Mouse (Mus musculus): ENCODE data around the gene Rpl6. TPM values are rescaled to one million over a fixed set of nuclear protein-coding genes. Genes with fewer than 3 reads are reported as not detected.
"Not testable (repeated sequence)": the region's sequence is repeated elsewhere in the genome, so short reads cannot be mapped to it uniquely, and the experiment has no call there.

The Rpl6 gene
- total RNA-seq, 2 experiments from 2014 or later, result 1,735 to 2,340 TPM

GRCm38 (mm10) chr5:121219980-121220731 lies 15.9 kb downstream of the Rpl6 start, which contains the start of gene Hectd4:
Gene Hectd4, plus strand, starts transcription at chr5:121220219.
- peak; percentile 69 for ATAC-seq (replicated peaks; ENCODE audit: low FRiP score, low TSS enrichment, poor library complexity, severe bottlenecking)

GRCm38 (mm10) chr5:121220732-121221301 lies 16.5 kb downstream of the Rpl6 start:
- no peak for ATAC-seq (replicated peaks; ENCODE audit: low FRiP score, low TSS enrichment, poor library complexity, severe bottlenecking)

GRCm38 (mm10) chr5:121221328-121221850 lies 17.1 kb downstream of the Rpl6 start:
- ATAC-seq (replicated peaks; ENCODE audit: low FRiP score, low TSS enrichment, poor library complexity, severe bottlenecking), result no peak

DNA sequence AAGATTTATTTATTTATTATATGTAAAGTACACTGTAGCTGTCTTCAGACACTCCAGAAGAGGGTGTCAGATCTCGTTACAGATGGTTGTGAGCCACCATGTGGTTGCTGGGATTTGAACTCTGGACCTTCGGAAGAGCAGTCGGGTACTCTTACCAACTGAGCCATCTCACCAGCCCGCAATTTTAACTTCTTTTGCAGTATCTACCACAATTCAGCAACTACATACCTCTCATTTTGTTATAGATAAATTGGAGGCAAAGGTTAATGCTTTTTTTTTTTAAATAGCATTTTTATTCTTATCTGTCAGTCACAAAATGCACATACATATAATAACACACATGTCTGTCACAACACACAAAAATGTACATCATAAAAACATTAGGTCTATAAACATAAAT lies 19.7 kb downstream of the Rpl6 start:
- ATAC-seq (replicated peaks; ENCODE audit: low FRiP score, low TSS enrichment, poor library complexity, severe bottlenecking), result not testable (repeated sequence)

GRCm38 (mm10) chr5:121224856-121225255 lies 20.6 kb downstream of the Rpl6 start:
- no peak for ATAC-seq (replicated peaks; ENCODE audit: low FRiP score, low TSS enrichment, poor library complexity, severe bottlenecking)

DNA sequence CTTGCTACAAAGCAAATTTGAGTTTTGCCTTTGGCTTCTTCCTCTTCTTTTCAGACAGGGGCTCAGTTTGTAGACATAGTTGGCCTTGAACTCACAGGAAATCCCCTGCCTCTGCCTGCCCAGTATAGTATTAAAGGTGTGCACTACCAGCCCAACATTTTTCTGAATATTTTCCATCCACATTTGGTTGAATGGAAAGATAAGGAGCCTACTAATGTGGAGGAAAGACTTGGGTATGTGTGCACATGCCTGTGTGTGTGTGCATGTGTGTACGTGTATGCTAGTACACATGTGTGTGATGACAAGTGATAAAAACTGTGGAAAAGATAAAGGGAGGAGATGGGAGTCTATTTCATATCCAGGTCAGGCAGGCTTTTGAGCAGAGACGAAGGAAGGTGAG lies 21.6 kb downstream of the Rpl6 start:
- ATAC-seq (replicated peaks; ENCODE audit: low FRiP score, low TSS enrichment, poor library complexity, severe bottlenecking), result no peak

DNA sequence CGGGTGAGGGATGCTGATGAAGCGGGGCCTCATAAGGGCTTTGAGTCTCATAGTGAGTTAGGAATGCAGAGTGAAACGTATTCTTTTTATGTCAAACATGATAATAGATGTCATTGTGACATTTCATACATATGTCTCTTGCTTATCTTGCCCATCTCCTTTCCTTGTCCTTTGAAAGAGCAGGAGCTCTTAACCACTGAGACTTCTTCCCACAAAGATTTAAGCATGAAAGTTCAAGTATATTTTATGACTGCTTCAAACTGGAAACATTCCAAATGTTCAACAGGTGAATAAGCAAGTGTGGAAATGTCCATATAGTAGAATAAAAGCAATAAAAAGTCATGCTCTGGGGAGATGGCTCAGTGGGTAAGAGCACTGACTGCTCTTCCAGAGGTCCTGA lies 22.1 kb downstream of the Rpl6 start:
- ATAC-seq (replicated peaks; ENCODE audit: low FRiP score, low TSS enrichment, poor library complexity, severe bottlenecking), result no peak

- ATAC-seq (replicated peaks; ENCODE audit: low FRiP score, low TSS enrichment, poor library complexity, severe bottlenecking), result no peak
Observed at GRCm38 (mm10) chr5:121226845-121227244, 22.6 kb downstream of the Rpl6 start.

GRCm38 (mm10) chr5:121227330-121227729 lies 23.0 kb downstream of the Rpl6 start:
- ATAC-seq (replicated peaks; ENCODE audit: low FRiP score, low TSS enrichment, poor library complexity, severe bottlenecking), result not testable (repeated sequence)

DNA sequence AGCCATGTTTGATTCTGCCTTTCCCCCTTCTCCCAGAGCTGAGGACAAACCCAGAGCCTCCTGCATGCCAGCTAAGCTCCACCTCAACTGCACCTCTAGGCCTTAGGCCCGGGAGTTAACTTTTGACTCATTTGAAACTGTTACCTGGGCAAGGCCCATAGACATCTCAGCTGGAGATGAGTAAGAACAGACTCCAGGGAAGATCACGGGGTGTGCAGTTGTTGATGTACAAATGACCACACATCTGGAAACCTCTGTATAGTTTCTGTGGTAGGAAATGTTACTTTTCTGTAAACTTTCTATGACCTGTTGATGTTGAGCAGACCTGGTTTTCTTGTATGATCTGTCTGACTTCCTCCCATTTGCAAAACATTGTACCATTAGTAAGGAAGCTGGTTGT lies 24.9 kb downstream of the Rpl6 start:
- ATAC-seq (replicated peaks; ENCODE audit: low FRiP score, low TSS enrichment, poor library complexity, severe bottlenecking), result no peak

DNA sequence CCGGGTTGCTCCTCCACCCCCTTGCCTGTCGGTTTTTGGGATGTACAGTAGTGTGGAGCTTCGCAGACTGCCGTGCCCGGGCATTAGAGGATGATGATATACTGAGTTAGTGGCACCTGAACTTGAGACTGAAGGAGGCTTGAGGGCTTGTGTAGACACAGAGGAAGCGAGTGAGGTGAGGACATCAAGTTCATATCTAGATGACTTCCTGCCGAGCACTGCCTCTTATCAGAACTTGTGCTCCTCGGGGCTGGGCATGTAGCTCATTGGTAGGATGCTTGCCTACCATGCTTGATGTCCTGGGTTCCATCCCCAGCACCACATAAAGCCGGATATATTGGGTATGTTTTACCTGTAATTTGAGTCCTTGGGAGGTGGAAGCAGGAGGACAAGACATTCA lies 26.5 kb downstream of the Rpl6 start:
- 0 out of 2 replicates have a peak, but pooled peaks have one; percentile 24 for ATAC-seq (replicated peaks; ENCODE audit: low FRiP score, low TSS enrichment, poor library complexity, severe bottlenecking)

- no peak for ATAC-seq (replicated peaks; ENCODE audit: low FRiP score, low TSS enrichment, poor library complexity, severe bottlenecking)
Observed at GRCm38 (mm10) chr5:121232789-121233188, 28.5 kb downstream of the Rpl6 start.

DNA sequence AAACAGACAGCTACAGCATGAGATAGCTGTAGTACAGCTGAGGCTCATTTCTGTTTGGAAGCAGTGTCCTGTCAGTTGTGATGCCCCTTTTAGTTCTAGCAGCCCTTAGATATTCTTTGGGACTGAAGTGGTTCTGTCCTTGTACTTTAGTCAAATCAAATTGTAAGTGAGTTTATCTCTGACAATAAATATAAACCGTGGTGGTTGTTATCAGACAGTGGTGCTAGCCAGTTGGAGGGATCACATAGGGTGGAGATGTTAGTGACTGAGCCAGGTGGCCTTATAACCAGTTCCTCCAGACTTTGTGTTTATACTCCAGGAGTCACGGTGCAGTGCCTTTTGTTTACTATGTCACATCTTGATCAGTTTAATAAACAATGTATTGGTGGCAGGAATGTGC lies 29.4 kb downstream of the Rpl6 start:
- peak; percentile 72 for ATAC-seq (replicated peaks; ENCODE audit: low FRiP score, low TSS enrichment, poor library complexity, severe bottlenecking)

DNA sequence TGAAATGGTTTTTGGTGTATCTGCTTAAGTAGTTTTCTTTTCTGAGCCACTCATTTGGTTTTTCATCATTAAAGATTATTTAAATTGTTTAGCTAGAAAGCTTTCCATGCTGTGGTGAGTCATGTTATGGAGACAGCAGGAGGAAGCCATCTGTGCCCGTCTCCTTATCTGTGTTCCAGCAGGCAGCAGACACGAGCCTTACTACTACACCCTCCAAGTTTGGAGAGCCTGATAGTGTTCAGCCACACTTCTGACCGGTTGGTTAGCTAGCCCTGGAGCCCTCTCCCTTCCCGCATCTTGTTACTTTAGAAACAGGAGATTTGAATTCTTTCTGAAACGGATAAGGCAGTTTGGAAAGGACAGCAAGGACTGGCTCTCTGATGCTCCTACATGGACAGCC lies 31.9 kb downstream of the Rpl6 start:
- ATAC-seq (replicated peaks; ENCODE audit: low FRiP score, low TSS enrichment, poor library complexity, severe bottlenecking), result peak; percentile 96

DNA sequence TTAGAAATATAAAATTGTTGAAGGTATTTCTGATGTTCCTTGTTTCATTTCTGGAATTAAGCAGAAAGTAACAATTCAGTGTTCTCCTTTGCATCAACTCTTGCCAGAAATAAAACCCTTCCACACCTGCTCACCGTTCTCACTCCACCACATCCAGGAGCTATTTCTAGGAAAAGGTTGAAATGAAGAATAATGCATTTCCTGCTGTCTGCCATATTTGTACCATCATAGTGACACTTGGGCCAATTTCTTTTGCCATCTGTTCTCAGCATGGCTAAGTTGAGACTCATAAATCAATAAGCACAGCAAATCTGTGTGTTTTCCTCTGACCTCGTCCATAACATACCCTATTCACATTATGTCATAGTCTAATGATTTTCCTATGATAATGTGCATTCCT lies 33.9 kb downstream of the Rpl6 start:
- no peak for ATAC-seq (replicated peaks; ENCODE audit: low FRiP score, low TSS enrichment, poor library complexity, severe bottlenecking)

DNA sequence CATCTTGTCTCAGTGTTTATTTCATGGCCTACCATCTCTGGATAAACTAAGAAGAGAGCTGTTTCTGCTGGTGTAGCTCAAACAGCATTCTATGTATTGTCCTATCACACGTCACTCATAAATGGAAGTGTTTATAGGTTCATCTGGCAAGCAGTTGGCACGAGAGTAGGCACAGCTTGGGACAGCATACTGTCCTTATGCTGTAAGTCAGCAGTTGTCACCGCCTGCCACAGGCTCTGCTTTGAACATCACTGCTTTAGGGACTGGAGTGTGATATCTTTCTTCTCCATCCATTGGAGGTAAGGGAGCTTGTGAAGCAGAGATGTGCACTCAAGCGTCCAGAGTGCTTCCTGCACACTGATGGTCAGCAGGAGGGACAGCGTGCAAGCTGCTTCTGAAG lies 35.6 kb downstream of the Rpl6 start:
- ATAC-seq (replicated peaks; ENCODE audit: low FRiP score, low TSS enrichment, poor library complexity, severe bottlenecking), result no peak

- no peak for ATAC-seq (replicated peaks; ENCODE audit: low FRiP score, low TSS enrichment, poor library complexity, severe bottlenecking)
Observed at GRCm38 (mm10) chr5:121241182-121241581, 36.9 kb downstream of the Rpl6 start.

GRCm38 (mm10) chr5:121242261-121242660 lies 38.0 kb downstream of the Rpl6 start:
- ATAC-seq (replicated peaks; ENCODE audit: low FRiP score, low TSS enrichment, poor library complexity, severe bottlenecking), result peak; percentile 13; the same call in 1 of the 2 replicates

DNA sequence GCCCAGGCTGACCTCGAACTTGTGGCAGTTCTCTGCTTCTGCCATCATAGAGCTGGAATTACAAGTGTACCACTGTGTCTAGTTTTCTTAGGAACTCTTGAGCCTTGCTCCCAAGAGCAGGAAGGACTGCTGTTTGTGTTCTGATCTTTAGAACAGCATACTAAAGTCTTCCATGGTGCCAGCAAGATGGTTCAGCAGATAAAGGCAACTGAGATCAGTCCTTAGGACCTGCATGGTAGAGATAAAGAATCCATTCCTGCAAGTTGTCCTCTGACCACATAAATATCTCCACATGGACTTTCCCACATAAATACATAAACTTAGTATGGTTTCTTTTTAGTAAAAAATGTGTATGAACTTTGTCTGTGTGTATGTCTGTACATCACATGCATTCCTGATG lies 38.4 kb downstream of the Rpl6 start:
- peak; percentile 58 for ATAC-seq (replicated peaks; ENCODE audit: low FRiP score, low TSS enrichment, poor library complexity, severe bottlenecking)

GRCm38 (mm10) chr5:121243676-121244364 lies 39.5 kb downstream of the Rpl6 start:
- ATAC-seq (replicated peaks; ENCODE audit: low FRiP score, low TSS enrichment, poor library complexity, severe bottlenecking), result peak; percentile 45
